Mouse (Mus musculus) megakaryocyte, embryonic 14.5 days (primary cell): Measurements from ENCODE around the gene Gm11549.

Experiments
- FLI1 ChIP-seq: IDR thresholded peaks from 2 replicates; pipeline ENCODE4 v1.6.1; 2012; ENCODE audit warnings: low read length, inconsistent platforms, mixed read lengths
- GATA1 ChIP-seq: IDR thresholded peaks from 3 replicates; pipeline ENCODE4 v1.6.1; 2012; ENCODE audit warnings: mixed read lengths, low read length, inconsistent platforms, borderline replicate concordance

- TF ChIP-seq GATA1 (no peak), FLI1 (no peak)
Observed at GRCm38 (mm10) chr3:36551851-36552384, 30.3 kb upstream of the Gm11549 start.
